Mouse (Mus musculus) bone marrow macrophage, adult 2 months (primary cell): ENCODE data around the gene Gipc3. TPM values are rescaled to one million over a fixed set of nuclear protein-coding genes. Genes with fewer than 3 reads are reported as not detected.

Experiments used
- H3K27ac ChIP-seq: 2 replicates; pipeline ENCODE4 v1.5.1; 2012; ENCODE audit warnings: low read depth, low read length; ENCODE audit not compliant: insufficient read depth
- H3K4me1 ChIP-seq: 2 replicates; pipeline ENCODE4 v1.6.1; 2012; ENCODE audit warnings: low read length; ENCODE audit not compliant: control insufficient read depth, insufficient read depth
- H3K4me3 ChIP-seq: 2 replicates; pipeline ENCODE4 v1.5.1; 2012; ENCODE audit warnings: mild to moderate bottlenecking, low read length, moderate library complexity; ENCODE audit not compliant: insufficient read depth
- CTCF ChIP-seq: IDR thresholded peaks from 2 replicates; pipeline ENCODE4 v1.5.1; 2012; ENCODE audit warnings: low read depth, mild to moderate bottlenecking, low read length, moderate library complexity
- POLR2A ChIP-seq: IDR thresholded peaks from 2 replicates; pipeline ENCODE4 v1.6.1; 2012; ENCODE audit warnings: mild to moderate bottlenecking, low read depth, low read length, borderline replicate concordance
- polyA plus RNA-seq: library from polyadenylated mRNA; stranded (reverse); fragments of >200 nt; gene quantifications from 2 replicates; pipeline ENCODE4 v1.2.4, GENCODE M21; 2012; ENCODE audit not compliant: missing spikeins, insufficient read depth, insufficient read length

The Gipc3 gene
- polyA plus RNA-seq, 1 experiment, result not detected

DNA sequence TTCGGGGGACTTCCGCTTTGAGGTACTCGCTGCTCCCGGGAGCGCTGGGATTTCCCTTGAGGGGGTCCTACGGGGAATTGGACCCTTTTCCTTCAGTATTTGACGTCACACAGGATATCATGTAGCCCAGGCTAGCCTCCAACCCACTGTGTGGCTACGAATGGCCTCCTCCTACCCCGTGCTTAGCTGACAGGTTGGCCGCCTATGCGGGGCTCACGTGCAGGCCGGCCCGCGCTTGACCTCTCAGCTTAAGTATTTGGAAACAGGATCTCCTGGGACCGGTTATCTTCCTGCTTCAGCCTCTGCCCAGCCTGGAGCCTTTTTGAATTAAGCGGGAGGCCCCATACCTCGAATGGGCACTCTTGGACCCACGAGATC, 41.5 kb upstream of the Gipc3 start:
- no peak for TF ChIP-seq POLR2A
- no peak for TF ChIP-seq CTCF
- peak overlapping the region; percentile 92 for H3K4me3 ChIP-seq
- peaks cover 31% of the 10 kb centered on the region for H3K4me1 ChIP-seq
- peak overlapping the region; percentile 82 for H3K27ac ChIP-seq

DNA sequence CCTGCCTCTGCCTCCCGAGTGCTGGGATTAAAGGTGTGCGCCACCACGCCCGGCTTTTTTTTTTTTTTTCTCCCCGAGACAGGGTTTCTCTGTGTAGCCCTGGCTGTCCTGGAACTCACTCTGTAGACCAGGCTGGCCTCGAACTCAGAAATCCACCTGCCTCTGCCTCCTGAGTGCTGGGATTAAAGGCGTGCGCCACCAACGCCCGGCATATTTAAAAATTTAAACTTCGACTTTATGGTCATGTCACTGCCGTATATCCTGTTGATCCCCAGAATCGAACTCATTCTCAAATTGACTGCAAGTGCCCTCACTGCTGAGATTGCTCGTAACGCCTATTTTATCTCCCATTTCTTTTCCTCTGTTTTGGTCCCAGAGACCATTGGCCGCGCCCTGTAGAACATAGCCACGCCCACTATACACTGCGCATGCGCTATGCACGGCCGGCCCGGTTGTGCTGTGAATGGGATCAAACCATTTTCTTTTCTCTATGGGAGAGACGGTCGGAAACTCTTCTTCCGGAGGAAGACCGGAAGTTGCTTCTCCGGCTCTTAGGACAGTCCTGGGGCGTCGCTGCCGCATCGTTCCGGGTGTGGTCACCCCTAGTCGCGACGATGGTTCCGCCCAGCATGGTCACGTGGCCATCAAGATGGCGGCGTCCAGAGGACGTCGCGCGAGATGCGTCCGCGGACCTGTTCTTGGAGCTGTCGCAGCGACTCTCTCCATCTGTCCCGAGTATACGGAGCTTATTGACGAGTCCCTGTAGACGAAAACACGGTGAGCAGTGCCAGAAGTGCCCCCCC, 40.9 kb upstream of the Gipc3 start, which contains the start of the genes Dohh and Gm48551:
Gene Dohh (plus strand): TSS at position 627 of the 803 bp plus-strand sequence.
Gene Gm48551 (plus strand): TSS at position 665 of the 803 bp plus-strand sequence.
- Histone ChIP-seq H3K4me1 (peaks cover 27% of the 10 kb centered on the region), H3K27ac (peak within 1 kb of the TSS; percentile 82), H3K4me3 (peak within 1 kb of the TSS; percentile 92)
- TF ChIP-seq CTCF (no peak), POLR2A (peak; percentile 77; the same call in 1 of the 2 replicates)

DNA sequence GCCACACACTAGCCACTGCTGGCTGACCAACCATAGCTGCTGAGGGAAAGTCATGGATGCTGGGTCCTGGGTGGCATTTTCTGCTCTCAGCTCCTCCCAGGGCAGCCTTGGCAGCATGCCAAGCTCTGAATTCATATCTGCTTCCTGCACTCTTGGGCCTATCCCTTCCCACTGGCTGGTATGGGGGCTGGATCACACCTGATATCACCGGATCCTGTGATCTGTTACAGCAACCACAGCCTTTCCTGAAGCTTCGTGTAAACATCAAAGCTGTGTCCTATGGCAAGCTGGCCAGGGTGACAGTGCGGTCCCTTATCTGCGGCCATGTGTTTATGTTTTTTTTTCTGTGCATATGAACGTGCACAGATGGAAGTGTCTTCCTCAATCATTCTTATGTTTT, 39.0 kb upstream of the Gipc3 start:
- Histone ChIP-seq H3K27ac (0 out of 2 replicates have a peak overlapping the region, but pooled peaks have one; percentile 9), H3K4me1 (peaks cover 25% of the 10 kb centered on the region)

DNA sequence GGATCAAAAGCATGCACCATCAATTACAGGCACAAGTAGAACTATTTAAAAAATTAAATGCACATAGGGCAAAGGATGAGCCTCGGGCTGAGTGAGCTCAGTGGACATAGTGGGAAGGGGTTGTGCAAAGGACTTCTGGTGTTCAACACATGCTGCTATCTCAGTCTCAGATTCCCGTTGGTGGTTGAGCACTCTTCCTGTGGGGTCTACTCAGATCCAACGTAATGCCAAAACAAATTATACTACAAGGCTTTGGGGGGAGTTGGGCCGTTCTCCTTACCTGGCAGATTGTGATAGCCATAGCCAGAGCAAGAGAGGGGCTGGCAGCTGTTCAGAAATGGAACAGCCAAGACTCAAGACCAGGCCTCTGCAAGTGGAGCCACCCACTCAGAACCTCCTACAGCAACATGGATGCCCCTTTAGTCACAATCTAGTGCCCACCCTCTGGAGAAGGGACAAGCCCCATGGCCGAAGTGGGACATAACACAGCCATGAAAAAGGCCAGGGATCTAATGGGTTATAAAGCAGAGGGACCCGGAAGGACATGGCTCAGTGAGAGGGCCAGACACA, 36.8 kb upstream of the Gipc3 start:
- H3K4me3 ChIP-seq, result no peak overlapping the region
- no peak overlapping the region for H3K27ac ChIP-seq
- no peak for TF ChIP-seq CTCF
- TF ChIP-seq POLR2A, result no peak
- peaks cover 24% of the 10 kb centered on the region for H3K4me1 ChIP-seq

More for the DNA sequence above, 39.0 kb upstream of the Gipc3 start:
- TF ChIP-seq CTCF (no peak), POLR2A (no peak)
- H3K4me3 ChIP-seq, result no peak overlapping the region

DNA sequence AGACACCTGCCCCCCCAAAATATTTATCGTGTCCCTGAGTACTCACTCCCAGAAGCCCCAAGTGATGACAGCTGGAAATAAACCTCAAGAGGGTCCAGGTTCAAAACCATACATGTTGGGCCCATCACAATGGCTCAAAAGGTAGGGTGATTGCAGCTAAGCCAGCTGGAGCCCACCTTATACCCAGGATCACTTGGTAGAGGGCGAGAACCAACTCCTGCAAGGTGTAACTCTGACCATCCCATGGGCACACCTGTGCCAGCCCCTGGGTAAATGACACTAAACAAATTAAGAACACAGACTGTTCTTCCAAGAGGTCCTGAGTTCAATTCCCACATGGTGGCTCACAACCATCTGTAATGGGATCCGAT, 36.1 kb upstream of the Gipc3 start:
- TF ChIP-seq CTCF (no peak), POLR2A (no peak)
- H3K27ac ChIP-seq, result peak overlapping the region; percentile 54
- H3K4me1 ChIP-seq, result peaks cover 24% of the 10 kb centered on the region
- H3K4me3 ChIP-seq, result peak overlapping the region; percentile 72

DNA sequence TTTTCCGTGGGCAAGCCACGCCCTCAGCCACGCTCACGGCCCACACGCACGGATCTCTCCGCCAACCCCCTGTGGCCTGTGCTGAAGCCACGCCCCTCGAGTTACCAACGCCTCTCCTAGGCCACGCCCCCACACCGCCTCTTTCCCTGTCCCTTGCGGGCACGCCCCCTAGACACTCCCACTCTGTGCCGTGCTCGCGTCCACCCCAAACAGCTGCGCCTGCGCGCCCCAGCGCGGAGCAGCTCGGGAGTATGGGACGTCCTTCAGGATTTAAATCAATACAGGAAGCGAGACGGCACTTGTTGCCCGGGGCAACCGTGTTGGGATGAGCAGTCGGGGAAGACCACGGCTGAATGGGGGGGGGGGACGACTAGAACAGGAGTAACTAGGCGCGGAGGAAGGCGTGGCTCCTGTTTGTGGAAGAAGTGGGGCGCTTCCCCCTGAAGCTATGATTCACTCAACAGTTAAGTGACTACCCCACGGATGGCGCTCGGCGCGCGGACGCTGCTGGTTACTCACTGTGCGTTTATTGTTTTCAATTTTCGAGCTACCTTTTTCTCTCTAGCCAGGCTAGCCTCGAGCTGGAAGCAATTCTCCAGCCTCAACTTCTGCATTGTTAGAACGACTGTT, 35.6 kb upstream of the Gipc3 start:
- H3K4me1 ChIP-seq, result peaks cover 24% of the 10 kb centered on the region
- no peak for TF ChIP-seq CTCF
- TF ChIP-seq POLR2A, result no peak
- peak overlapping the region; percentile 54 for H3K27ac ChIP-seq
- H3K4me3 ChIP-seq, result peak overlapping the region; percentile 72

DNA sequence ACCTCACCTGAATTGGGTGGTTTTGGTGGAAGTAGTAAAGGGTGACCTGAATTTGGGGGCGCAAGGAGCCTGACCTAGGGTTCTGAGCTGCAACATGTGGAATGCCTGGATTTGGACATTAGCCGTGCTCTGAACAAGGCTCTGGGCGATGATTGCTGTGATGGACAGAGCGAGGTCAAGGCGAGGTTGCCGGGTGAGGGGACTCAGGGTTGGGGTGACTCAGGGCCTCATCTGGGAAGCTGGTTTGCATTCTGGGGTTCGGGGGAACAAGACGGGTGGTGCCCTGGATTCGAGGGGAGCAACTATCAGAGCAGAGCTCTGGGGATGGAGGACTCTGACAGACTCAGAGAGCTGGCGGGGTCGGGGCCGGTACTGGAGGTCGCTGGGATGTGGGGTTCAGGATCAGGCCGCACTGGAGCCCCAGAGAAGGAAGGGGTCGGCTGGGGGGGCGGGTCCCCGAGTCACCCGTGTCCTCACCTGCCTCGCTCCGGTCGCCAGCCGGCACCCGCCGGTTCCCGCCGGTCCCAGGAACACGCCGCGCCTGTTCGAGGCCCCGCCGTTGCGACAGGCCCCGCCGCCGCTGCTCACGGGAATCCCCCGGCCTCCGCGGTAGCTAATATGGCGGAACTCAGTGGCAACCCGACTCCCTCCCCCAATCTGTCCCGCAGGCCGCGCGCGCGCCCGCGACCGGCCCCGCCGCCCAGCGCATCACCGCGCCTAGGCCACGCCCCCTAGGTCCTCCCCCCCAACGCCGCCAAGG, 34.9 kb upstream of the Gipc3 start, which contains the start of gene Fzr1:
Gene Fzr1 (minus strand): TSS at position 724 of the 760 bp plus-strand sequence.
- TF ChIP-seq CTCF (no peak), POLR2A (no peak)
- H3K27ac ChIP-seq, result peak within 1 kb of the TSS; percentile 54
- H3K4me1 ChIP-seq, result peaks cover 24% of the 10 kb centered on the region
- peak within 1 kb of the TSS; percentile 83 for H3K4me3 ChIP-seq

DNA sequence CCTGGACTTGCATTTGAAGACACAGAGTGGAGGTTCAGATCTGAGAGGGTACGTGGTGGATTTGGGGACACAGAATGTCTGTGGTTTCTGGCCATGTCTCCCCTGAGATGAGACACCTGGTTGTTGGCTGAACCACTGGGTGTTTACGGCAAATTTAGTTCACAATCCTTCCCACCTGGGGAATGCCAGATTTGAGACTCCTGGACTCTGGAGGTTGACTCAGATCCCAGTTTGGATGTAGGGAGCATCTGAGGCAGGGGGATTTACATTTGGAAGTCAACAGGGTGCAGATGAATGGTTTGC, 34.2 kb upstream of the Gipc3 start:
- Histone ChIP-seq H3K4me1 (peaks cover 21% of the 10 kb centered on the region), H3K27ac (no peak overlapping the region; the same call in 1 of the 2 replicates), H3K4me3 (peak overlapping the region; percentile 83)
- no peak for TF ChIP-seq POLR2A
- TF ChIP-seq CTCF, result no peak

DNA sequence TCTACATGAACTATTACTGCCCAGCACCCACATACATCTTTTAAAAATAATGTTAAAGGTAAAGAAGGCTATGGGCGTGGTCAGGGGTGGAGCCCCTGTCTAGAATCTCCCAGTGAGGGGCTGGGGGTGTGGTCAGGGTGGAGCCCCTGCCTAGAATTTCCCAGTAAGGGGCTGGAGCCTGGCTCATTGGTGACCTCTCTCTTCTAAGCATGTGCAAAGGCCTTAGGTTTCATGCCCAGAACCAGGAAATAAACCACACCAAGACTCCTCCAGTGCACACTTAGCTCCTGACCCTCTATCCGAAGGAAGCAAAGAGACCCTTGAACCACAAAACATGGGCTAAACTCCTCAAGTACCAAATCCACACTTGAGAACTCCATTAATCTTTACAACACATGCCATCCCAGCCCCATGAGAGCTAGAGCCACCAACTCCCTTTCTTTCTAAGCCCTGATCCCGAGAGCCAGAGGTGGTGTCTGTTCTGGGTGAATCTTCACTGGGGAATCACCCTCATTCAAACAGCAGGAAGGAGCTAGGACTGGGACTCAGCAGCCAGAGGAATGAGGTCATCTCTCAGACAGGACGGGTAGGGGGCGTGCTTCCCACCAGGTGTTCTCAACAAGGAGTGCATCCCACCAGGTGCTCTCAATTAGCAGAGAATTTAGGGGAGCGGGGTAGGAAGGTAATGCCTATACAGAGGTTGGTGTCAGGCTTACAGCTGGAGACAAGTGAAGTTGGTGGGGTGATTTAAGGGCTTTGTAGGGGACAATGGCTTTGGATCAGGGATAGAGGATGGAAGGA, 33.7 kb upstream of the Gipc3 start:
- H3K4me3 ChIP-seq, result peak overlapping the region; percentile 83
- TF ChIP-seq CTCF (no peak), POLR2A (no peak)
- no peak overlapping the region for H3K27ac ChIP-seq
- peaks cover 17% of the 10 kb centered on the region for H3K4me1 ChIP-seq
